Mouse (Mus musculus) liver, embryonic 14.5 days (tissue): ENCODE results near the gene Pbx2.

ENCODE experiments used
- CTCF ChIP-seq: IDR thresholded peaks from 2 replicates; pipeline ENCODE4 v1.5.1; 2016; ENCODE audit warnings: antibody characterized with exemption, low read depth, control low read depth
- EP300 ChIP-seq: IDR thresholded peaks from 2 replicates; pipeline ENCODE4 v1.6.1; 2016; ENCODE audit warnings: antibody characterized with exemption, low read depth

GRCm38 (mm10) chr17:34590154-34590987 lies 695 bp upstream of the Pbx2 start:
- TF ChIP-seq CTCF (0 out of 2 replicates have a peak, but pooled peaks have one; percentile 11), EP300 (no peak)
